Mouse (Mus musculus) heart, embryonic 15.5 days (tissue): ENCODE measurements around the gene Cep152. TPM values are rescaled to one million over a fixed set of nuclear protein-coding genes. Genes with fewer than 3 reads are reported as not detected.

Source experiments
- ATAC-seq: fragments of 200-750 bp; cut with Nextera tagmentation; replicated peaks from 2 replicates; pipeline ENCODE4 v1.8.0; 2017; ENCODE audit warnings: low read depth, moderate TSS enrichment; ENCODE audit not compliant: insufficient number of reproducible peaks, insufficient read depth, low FRiP score
- H3K27ac ChIP-seq: fragments of 300-500 bp; sonication (generic); 2 replicates; pipeline ENCODE4 v1.5.1; 2015; ENCODE audit warnings: mild to moderate bottlenecking, inconsistent platforms
- H3K27me3 ChIP-seq: fragments of 300-500 bp; sonication (generic); 2 replicates; pipeline ENCODE4 v1.6.1; 2015; ENCODE audit warnings: inconsistent platforms
- H3K36me3 ChIP-seq: fragments of 300-500 bp; sonication (generic); 2 replicates; pipeline ENCODE4 v1.6.1; 2015; ENCODE audit warnings: mild to moderate bottlenecking, inconsistent platforms
- H3K4me1 ChIP-seq: fragments of 300-500 bp; sonication (generic); replicated peaks from 2 replicates; pipeline ENCODE4 v1.6.1; 2015; ENCODE audit warnings: inconsistent platforms
- H3K4me2 ChIP-seq: fragments of 300-500 bp; sonication (generic); 2 replicates; pipeline ENCODE4 v1.6.1; 2015; ENCODE audit warnings: inconsistent platforms, mild to moderate bottlenecking, moderate library complexity
- H3K4me3 ChIP-seq: fragments of 300-500 bp; sonication (generic); 2 replicates; pipeline ENCODE4 v1.5.1; 2015; ENCODE audit warnings: mild to moderate bottlenecking, inconsistent platforms
- H3K9ac ChIP-seq: fragments of 300-500 bp; sonication (generic); 2 replicates; pipeline ENCODE4 v1.6.1; 2015; ENCODE audit warnings: mild to moderate bottlenecking, inconsistent platforms
- H3K9me3 ChIP-seq: fragments of 300-500 bp; sonication (generic); replicated peaks from 2 replicates; pipeline ENCODE4 v1.6.1; 2016; ENCODE audit warnings: inconsistent platforms
- WGBS: fragments of 180-500 bp; shearing (Covaris S2); methylation state at CpG from one replicate; pipeline ENCODE4 v1.1.7; 2015; ENCODE audit warnings: mixed read lengths; 5-methylcytosine and 5-hydroxymethylcytosine counted together
- polyA plus RNA-seq: library from polyadenylated mRNA; unstranded; fragments of >200 nt; fragmentation: Nextera tagmentation; extraction: Ambion mirVana; gene quantifications from 2 replicates; pipeline ENCODE4 v1.2.1, GENCODE M21; 2015

Gene Cep152
- polyA plus RNA-seq, 1 experiment from 2014 or later: 3.1 TPM

DNA sequence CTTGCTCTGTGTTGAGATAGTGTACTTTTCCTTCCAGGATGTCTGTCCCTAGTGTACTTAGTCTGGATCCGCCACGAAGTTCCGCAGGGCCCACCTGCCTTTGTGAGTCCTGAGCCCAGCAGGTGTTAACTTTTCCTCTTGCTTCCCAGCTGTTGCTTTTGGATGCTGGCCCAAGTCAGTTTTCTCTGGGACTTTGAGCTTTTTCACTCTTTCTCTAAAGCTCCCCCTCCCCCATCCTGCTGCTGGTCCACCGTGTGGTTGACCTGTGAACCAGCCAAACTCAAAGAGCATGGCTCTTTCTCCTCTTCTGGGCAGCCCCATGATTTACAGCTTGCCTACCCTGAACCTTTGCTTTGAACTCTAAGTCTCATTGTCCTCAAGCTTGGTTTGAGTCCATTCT, 1.6 kb upstream of the Cep152 start:
- peaks cover 41% of the 10 kb centered on the region for H3K4me1 ChIP-seq
- H3K4me2 ChIP-seq: no peak overlapping the region
- no peak for ATAC-seq
- no peaks in the 10 kb centered on the region for H3K27me3 ChIP-seq
- no peaks in the 10 kb centered on the region for H3K36me3 ChIP-seq
- no peaks in the 10 kb centered on the region for H3K9me3 ChIP-seq
- WGBS: 88% methylated on average over 4 of the region's 4 CpGs
- no peak overlapping the region for H3K4me3 ChIP-seq
- H3K9ac ChIP-seq: no peak overlapping the region
- H3K27ac ChIP-seq: no peak overlapping the region

DNA sequence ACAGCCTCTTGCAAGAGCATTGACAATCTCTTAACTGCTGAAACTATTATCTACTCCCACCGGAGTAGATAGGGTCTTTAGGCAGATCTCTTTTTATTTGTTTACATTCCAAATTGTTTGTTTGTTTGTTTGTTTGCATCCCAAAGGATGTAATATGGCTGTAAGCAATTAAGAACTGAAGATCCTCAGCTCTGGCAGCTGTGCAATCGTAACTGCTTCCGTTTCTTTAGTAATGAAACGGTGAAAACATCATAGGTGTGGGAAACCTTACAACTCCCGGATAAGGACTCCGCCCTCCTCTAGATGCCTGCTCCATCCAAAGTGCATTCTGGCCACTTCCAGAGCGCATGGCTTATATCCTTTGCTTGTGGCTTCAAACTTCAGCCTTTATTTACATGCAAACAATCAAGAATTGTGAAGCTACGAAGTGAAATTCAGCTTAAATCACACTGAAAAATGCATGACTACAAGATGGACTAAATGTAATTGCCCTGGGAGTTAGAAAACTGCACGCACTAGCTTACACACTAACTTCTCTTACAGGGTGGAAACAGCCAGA, 707 bp downstream of the Cep152 start:
- no peak for ATAC-seq
- H3K27me3 ChIP-seq: no peaks in the 10 kb centered on the region
- no peaks in the 10 kb centered on the region for H3K9me3 ChIP-seq
- H3K36me3 ChIP-seq: peaks cover 15% of the 10 kb centered on the region
- peak overlapping the region; percentile 78 for H3K9ac ChIP-seq
- H3K27ac ChIP-seq: 0 out of 2 replicates have a peak overlapping the region, but pooled peaks have one; percentile 15
- peaks cover 30% of the 10 kb centered on the region for H3K4me1 ChIP-seq
- peak overlapping the region; percentile 61 for H3K4me2 ChIP-seq
- H3K4me3 ChIP-seq: peak overlapping the region; percentile 85
- WGBS: 11% methylated on average over 9 of the region's 9 CpGs

GRCm38 (mm10) chr2:125623211-125623610, 1.7 kb downstream of the Cep152 start:
- peaks cover 22% of the 10 kb centered on the region for H3K36me3 ChIP-seq
- no peak overlapping the region for H3K9ac ChIP-seq
- peaks cover 21% of the 10 kb centered on the region for H3K4me1 ChIP-seq
- no peak for ATAC-seq
- H3K9me3 ChIP-seq: no peaks in the 10 kb centered on the region
- H3K4me2 ChIP-seq: peak overlapping the region; percentile 61
- WGBS: 93% methylated on average over 15 of the region's 15 CpGs
- H3K27ac ChIP-seq: no peak overlapping the region
- no peaks in the 10 kb centered on the region for H3K27me3 ChIP-seq
- no peak overlapping the region for H3K4me3 ChIP-seq

- no peak overlapping the region for H3K27ac ChIP-seq
Observed at GRCm38 (mm10) chr2:125620213-125620907, 4.6 kb downstream of the Cep152 start.

DNA sequence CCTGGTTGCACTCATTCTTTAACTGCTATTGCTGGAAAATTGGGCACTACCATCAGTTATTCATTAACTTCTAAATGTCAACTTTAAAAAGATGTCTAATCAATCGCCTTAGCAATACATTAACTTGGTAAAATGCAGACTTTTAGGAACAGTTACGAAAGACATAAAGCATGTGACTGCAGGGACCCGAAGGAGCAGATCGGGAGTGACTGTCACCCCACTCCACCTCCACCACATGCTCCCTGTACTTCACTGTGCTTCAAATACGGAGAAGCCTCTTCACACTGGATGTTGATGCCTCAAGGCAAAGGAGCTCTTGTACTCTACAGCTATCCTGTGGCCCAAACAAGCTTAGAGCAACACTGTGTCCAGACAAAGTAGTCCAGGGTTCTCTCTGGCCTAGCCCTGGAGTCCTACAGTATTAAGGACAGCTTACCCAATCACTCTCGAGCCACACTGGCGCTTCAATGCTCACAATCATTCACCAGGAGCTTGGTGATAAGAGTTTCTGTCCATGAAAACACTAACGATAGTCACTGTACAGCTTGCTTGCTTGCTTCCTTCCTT, 9.0 kb downstream of the Cep152 start:
- Histone ChIP-seq H3K4me2 (no peak overlapping the region), H3K9ac (no peak overlapping the region), H3K27me3 (no peaks in the 10 kb centered on the region), H3K4me3 (no peak overlapping the region), H3K27ac (no peak overlapping the region), H3K4me1 (0 out of 2 replicates have a peak, but pooled peaks cover 2% of the 10 kb centered on the region), H3K36me3 (peaks cover 55% of the 10 kb centered on the region), H3K9me3 (no peaks in the 10 kb centered on the region)
- WGBS: 75% methylated on average over 8 of the region's 8 CpGs
- no peak for ATAC-seq

More at GRCm38 (mm10) chr2:125620213-125620907, 4.6 kb downstream of the Cep152 start:
- 80% methylated on average over 25 of the region's 25 CpGs for WGBS
- Histone ChIP-seq H3K4me2 (no peak overlapping the region), H3K4me3 (no peak overlapping the region), H3K36me3 (peaks cover 30% of the 10 kb centered on the region), H3K4me1 (peaks cover 17% of the 10 kb centered on the region), H3K27me3 (no peaks in the 10 kb centered on the region), H3K9ac (no peak overlapping the region), H3K9me3 (no peaks in the 10 kb centered on the region)
- no peak for ATAC-seq

DNA sequence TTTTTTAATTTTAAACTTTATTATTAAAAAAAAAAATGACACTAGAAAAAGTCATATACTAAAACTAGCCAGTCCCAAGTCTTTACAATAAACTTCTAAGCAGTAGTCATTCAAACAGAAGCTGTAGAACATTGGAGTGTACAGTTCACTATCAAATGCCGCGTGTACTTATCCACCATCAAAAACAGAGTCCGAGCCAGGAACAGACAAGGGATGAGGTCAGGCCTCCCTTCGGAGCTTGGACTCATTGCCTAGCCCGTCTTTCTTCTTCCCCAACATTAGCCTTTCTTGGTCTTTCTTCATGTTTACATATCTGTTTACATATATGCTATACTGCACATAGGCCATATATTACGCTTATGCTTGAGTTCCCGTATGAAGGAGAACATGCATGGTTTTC, 9.5 kb downstream of the Cep152 start:
- H3K4me2 ChIP-seq: no peak overlapping the region
- no peak overlapping the region for H3K4me3 ChIP-seq
- H3K9ac ChIP-seq: no peak overlapping the region
- peaks cover 56% of the 10 kb centered on the region for H3K36me3 ChIP-seq
- no peak for ATAC-seq
- 0 out of 2 replicates have a peak, but pooled peaks cover 2% of the 10 kb centered on the region for H3K4me1 ChIP-seq
- no peaks in the 10 kb centered on the region for H3K9me3 ChIP-seq
- no peaks in the 10 kb centered on the region for H3K27me3 ChIP-seq
- no peak overlapping the region for H3K27ac ChIP-seq
- WGBS: 93% methylated on average over 7 of the region's 7 CpGs

DNA sequence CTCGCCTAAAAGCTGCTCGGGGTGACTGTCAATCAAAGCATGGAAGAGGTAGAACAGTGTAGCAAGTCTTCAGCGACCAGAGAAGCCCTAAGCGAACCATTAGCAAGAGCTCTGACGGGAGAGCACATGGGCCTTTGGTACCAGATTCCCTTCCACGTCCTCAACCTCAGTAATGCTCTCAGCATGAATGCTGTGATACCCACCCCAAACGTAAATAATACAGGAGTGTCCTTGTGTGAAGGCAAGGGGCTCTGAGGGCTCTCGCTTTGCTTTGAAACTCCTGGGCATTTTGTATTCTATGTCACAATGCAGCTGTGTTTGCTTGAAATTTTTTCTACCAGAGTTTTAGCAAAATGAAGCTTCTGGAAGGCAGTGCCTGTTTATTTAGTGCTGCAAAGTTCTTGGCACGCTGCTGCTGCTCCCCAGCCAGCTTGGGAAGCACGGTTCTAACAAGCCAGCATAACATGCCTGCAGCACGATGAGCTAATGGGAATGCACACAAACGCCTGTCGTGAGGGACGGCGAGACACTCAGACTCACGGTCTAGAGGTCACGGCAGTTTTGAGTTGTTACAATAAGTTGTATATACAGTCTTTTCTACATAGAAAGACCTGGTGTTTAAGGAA, 18.6 kb downstream of the Cep152 start:
- peaks cover 31% of the 10 kb centered on the region for H3K36me3 ChIP-seq

DNA sequence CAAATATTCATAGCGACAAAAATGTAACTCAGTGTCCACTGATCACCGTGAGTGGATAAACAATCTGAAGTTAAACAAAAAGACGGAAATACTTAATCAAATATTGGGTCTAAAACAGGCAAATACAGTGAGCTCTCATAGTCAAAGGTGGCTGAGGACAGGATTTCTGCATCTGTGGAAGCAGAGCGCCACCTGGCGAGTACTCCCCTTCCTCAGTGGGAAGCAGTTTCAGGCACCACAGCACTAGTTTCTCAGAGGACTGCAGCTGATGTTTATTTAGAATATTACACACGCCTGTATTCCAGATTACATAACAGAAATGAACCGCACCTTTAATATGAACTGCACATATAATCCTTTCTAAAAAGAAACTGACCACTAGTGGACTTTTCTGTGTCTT, 20.3 kb downstream of the Cep152 start:
- no peaks in the 10 kb centered on the region for H3K9me3 ChIP-seq
- peaks cover 30% of the 10 kb centered on the region for H3K36me3 ChIP-seq
- no peak overlapping the region for H3K27ac ChIP-seq
- no peak overlapping the region for H3K9ac ChIP-seq
- no peak for ATAC-seq
- H3K4me1 ChIP-seq: peaks cover 4% of the 10 kb centered on the region; the same call in 1 of the 2 replicates
- H3K27me3 ChIP-seq: no peaks in the 10 kb centered on the region
- H3K4me3 ChIP-seq: no peak overlapping the region
- H3K4me2 ChIP-seq: no peak overlapping the region
- 68% methylated on average over 7 of the region's 7 CpGs for WGBS

More for the DNA sequence above, 18.6 kb downstream of the Cep152 start:
- H3K9me3 ChIP-seq: no peaks in the 10 kb centered on the region
- H3K4me3 ChIP-seq: no peak overlapping the region
- ATAC-seq: no peak
- H3K9ac ChIP-seq: no peak overlapping the region
- H3K27ac ChIP-seq: 0 out of 2 replicates have a peak overlapping the region, but pooled peaks have one; percentile 16
- H3K27me3 ChIP-seq: no peaks in the 10 kb centered on the region
- no peaks in the 10 kb centered on the region for H3K4me1 ChIP-seq
- no peak overlapping the region for H3K4me2 ChIP-seq
- WGBS: 75% methylated on average over 17 of the region's 17 CpGs

DNA sequence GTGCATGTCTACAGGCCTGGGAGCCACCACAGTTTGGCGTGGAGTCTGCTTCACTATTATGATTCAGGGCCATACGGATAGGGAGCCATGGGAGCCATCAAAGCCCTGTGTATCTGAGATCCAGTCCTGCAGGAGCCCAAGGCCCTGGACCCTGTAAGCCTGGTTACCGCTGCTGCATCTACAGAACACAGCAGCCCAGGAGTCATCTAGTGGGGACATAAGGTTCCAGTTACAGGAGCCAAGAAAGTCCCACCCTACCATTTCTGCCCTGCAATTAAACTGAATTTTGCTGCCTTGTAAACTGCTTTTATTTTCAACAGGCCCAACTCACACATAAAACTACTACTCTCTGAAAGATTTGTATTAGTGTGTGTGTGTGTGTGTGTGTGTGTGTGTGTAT, 21.9 kb downstream of the Cep152 start:
- Histone ChIP-seq H3K9me3 (no peaks in the 10 kb centered on the region), H3K4me1 (peaks cover 4% of the 10 kb centered on the region; the same call in 1 of the 2 replicates), H3K4me3 (no peak overlapping the region), H3K27ac (no peak overlapping the region), H3K4me2 (no peak overlapping the region), H3K27me3 (no peaks in the 10 kb centered on the region), H3K36me3 (peaks cover 29% of the 10 kb centered on the region), H3K9ac (no peak overlapping the region)
- 92% methylated on average over 3 of the region's 3 CpGs for WGBS
- ATAC-seq: no peak

GRCm38 (mm10) chr2:125598958-125599357, 26.0 kb downstream of the Cep152 start:
- Histone ChIP-seq H3K4me3 (no peak overlapping the region), H3K4me2 (no peak overlapping the region), H3K36me3 (peaks cover 39% of the 10 kb centered on the region), H3K27ac (no peak overlapping the region), H3K9me3 (no peaks in the 10 kb centered on the region), H3K4me1 (peaks cover 4% of the 10 kb centered on the region; the same call in 1 of the 2 replicates), H3K27me3 (no peaks in the 10 kb centered on the region), H3K9ac (no peak overlapping the region)
- WGBS: 78% methylated on average over 4 of the region's 4 CpGs
- no peak for ATAC-seq

DNA sequence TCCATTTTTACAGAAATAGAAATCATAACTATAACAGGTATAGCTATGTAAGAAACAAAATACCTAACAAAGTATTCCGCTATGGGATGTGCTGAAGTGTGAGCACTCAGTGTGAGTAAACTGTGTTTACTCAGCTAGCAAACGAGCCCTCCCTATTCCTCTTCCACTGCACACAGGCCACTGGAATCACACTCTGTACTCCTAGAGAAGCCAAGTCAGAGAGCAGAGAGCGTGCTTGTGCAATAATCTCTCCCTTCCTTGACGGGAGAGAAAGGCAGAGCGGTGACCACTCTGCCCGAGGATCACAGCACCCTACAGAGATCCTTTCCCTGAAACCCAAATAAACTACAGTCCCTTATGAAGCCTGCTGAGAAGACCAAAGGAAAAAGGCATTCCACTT, 26.7 kb downstream of the Cep152 start:
- H3K4me2 ChIP-seq: no peak overlapping the region
- H3K36me3 ChIP-seq: peaks cover 45% of the 10 kb centered on the region
- 78% methylated on average over 6 of the region's 6 CpGs for WGBS
- H3K9me3 ChIP-seq: no peaks in the 10 kb centered on the region
- ATAC-seq: no peak
- peaks cover 4% of the 10 kb centered on the region; the same call in 1 of the 2 replicates for H3K4me1 ChIP-seq
- H3K27ac ChIP-seq: no peak overlapping the region
- no peak overlapping the region for H3K9ac ChIP-seq
- H3K27me3 ChIP-seq: no peaks in the 10 kb centered on the region
- no peak overlapping the region for H3K4me3 ChIP-seq
